In the genomic region with DNA sequence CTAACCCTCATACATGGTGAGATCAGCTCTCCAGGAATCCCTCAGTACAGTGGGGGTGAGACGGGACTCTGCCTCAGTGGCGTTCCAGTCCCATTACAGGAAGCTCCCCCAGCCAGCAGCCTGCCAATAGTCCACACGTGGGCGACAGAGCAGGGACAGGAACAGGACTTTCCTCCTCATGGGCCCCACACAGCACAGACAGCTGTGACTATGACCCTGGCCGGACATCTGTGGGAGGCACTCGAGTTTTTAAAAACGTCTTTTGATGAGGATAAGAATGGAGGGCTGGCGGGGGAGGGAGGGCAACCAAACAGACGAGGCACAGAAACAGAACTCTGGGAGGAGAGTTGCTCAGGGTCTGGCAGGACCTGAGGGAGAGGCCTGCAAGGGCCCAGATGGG, we compare ENCODE assay signal across 20 mouse cellular contexts. TPM values are rescaled to one million over a fixed set of nuclear protein-coding genes. Genes with fewer than 3 reads are reported as not detected.
DNase-seq lines count a peak whose midpoint lies in the region; ATAC-seq lines count a peak whose summit lies in the region.
"Had no signal": no experiment of that assay in that cellular context is flagged by ENCODE, and none has a peak within 500 bp of the region (broad histone marks: within the 10 kb centered on the region; RNA-seq: fewer than 3 reads in every experiment).

No protein-coding gene starts in this region.

- WGBS in kidney, embryonic 14.5 days: 21% methylated on average over 9 of the region's 9 CpGs

- no peak for ATAC-seq in kidney, embryonic 14.5 days (ENCODE audit: low FRiP score, low TSS enrichment)
- ATAC-seq: inflammation-experienced regulatory T-cells, adult 6 months had no signal

- H3K27me3 ChIP-seq in kidney, embryonic 14.5 days (ENCODE audit: control insufficient read depth, insufficient read depth, low read length): no peaks in the 10 kb centered on the region
- H3K27me3 ChIP-seq: kidney, embryonic 15.5 days; liver, embryonic 13.5 days; lung, embryonic 15.5 days had no signal

- H3K9ac ChIP-seq in kidney, embryonic 14.5 days (ENCODE audit: low read depth, low read length): no peak overlapping the region
- H3K9ac ChIP-seq: embryonic facial prominence, embryonic 12.5 days; forebrain, embryonic 12.5 days; hindbrain, embryonic 14.5 days; kidney, embryonic 15.5 days; liver, embryonic 13.5 days; lung, embryonic 15.5 days had no signal

- peaks cover 14% of the 10 kb centered on the region; the same call in 1 of the 2 replicates for H3K4me1 ChIP-seq in kidney, embryonic 14.5 days (ENCODE audit: control insufficient read depth, insufficient read depth, low read length)
- H3K4me1 ChIP-seq: forebrain, embryonic 12.5 days; liver, embryonic 13.5 days had no signal

- intact Hi-C loops in gastrocnemius, postnatal 14 days (cut with DNase I; ENCODE audit: low total_unique reads): no loop called here
- intact Hi-C loops in heart, postnatal 10 days (cut with DNase I): no loop called here

- H3K4me2 ChIP-seq in kidney, embryonic 14.5 days (replicated peaks; ENCODE audit: low read depth, low read length): no peak overlapping the region
- H3K4me2 ChIP-seq: embryonic facial prominence, embryonic 12.5 days; forebrain, embryonic 12.5 days; hindbrain, embryonic 14.5 days; kidney, embryonic 15.5 days; liver, embryonic 13.5 days; lung, embryonic 15.5 days; midbrain, embryonic 11.5 days had no signal

- no peaks in the 10 kb centered on the region for H3K36me3 ChIP-seq in kidney, embryonic 14.5 days (ENCODE audit: control insufficient read depth, insufficient read depth, low read length)
- H3K36me3 ChIP-seq: kidney, embryonic 15.5 days; liver, embryonic 13.5 days; lung, embryonic 15.5 days had no signal

- H3K27ac ChIP-seq in kidney, embryonic 14.5 days (ENCODE audit: low read depth, low read length): no peak overlapping the region
- H3K27ac ChIP-seq: embryonic facial prominence, embryonic 12.5 days; forebrain, embryonic 12.5 days; hindbrain, embryonic 14.5 days; kidney, embryonic 15.5 days; liver, embryonic 13.5 days; lung, embryonic 15.5 days; stomach, postnatal 0 days had no signal

- DNase-seq in gastrocnemius, postnatal 14 days: peak; percentile 20
- DNase-seq in gastrocnemius, postnatal 4 days (ENCODE audit: low spot score in 2 of 2): no peak
- peak; percentile 27 to 36 for DNase-seq in heart, postnatal 10 days
- no peak for DNase-seq in heart, adult 8-10 months (ENCODE audit: low spot score)
- DNase-seq in kidney, postnatal 4 days: peak; percentile 44 to 62
- peak; percentile 5 to 7 for DNase-seq in spleen, postnatal 36 days (ENCODE audit: low spot score in 2 of 2)
- DNase-seq in spleen, postnatal 4 days (ENCODE audit: low spot score in 2 of 2): no peak
- DNase-seq: adrenal gland, postnatal 10 days; cerebellum, adult 2 months; liver, embryonic 13.5 days had no signal

- H3K9me3 ChIP-seq in kidney, embryonic 14.5 days (ENCODE audit: control insufficient read depth, low read length): no peaks in the 10 kb centered on the region
- H3K9me3 ChIP-seq: embryonic facial prominence, embryonic 12.5 days; forebrain, embryonic 12.5 days; kidney, embryonic 15.5 days; liver, embryonic 13.5 days; lung, embryonic 15.5 days had no signal

- H3K4me3 ChIP-seq in kidney, embryonic 14.5 days (ENCODE audit: low read length): no peak overlapping the region
- H3K4me3 ChIP-seq: embryonic facial prominence, embryonic 12.5 days; forebrain, embryonic 12.5 days; kidney, embryonic 15.5 days; liver, embryonic 13.5 days; lung, embryonic 15.5 days had no signal

RNA-seq across cellular contexts. Expression of a gene that starts 38.2 kb away (rescaled TPM):
- 1 to 10 TPM; 1.2 to 1.7 TPM for total RNA-seq in gastrocnemius, postnatal 14 days (2021)
- 1 to 10 TPM; 3.3 to 4.6 TPM for total RNA-seq in gastrocnemius, postnatal 4 days (2021)
- total RNA-seq in heart, postnatal 10 days (2021): 1 to 10 TPM; 4.3 to 5.6 TPM
- total RNA-seq in heart, adult 8-10 months (2022): under 1 TPM; 0.59 to 0.97 (median 0.84) TPM
- polyA plus RNA-seq in kidney, embryonic 14.5 days (2014; fragmentation: Nextera tagmentation; extraction: Ambion mirVana): 4.7 and 7.4 TPM in 2 replicates
- total RNA-seq: megakaryocyte progenitor cell, adult 5-6 weeks had no signal
- polyA plus RNA-seq: inflammation-experienced regulatory T-cells, adult 6 months had no signal

Comparison
In these comparisons a context has a peak if more than half of its experiments do, and no peak if none do; other contexts are left out.
1. DNase-seq: peak in gastrocnemius, postnatal 14 days (single experiment), heart, postnatal 10 days (2 of 2), kidney, postnatal 4 days (2 of 2) and spleen, postnatal 36 days (2 of 2); none in gastrocnemius, postnatal 4 days (0 of 2), heart, adult 8-10 months (single experiment) and spleen, postnatal 4 days (0 of 2).